Mouse (Mus musculus): ENCODE measurements around the gene Hrh2.
A peak's percentile ranks its signal among the peaks of the same experiment; 100 is the strongest.

Gene Hrh2

GRCm38 (mm10) chr13:54176406-54177020, 15.4 kb upstream of the Hrh2 start:
- no peak for DNase-seq (ENCODE audit: low spot score)

GRCm38 (mm10) chr13:54177346-54177745, 14.6 kb upstream of the Hrh2 start:
- DNase-seq (ENCODE audit: low spot score) = no peak

GRCm38 (mm10) chr13:54178647-54179046, 13.3 kb upstream of the Hrh2 start:
- no peak for DNase-seq (ENCODE audit: low spot score)

GRCm38 (mm10) chr13:54179971-54180370, 12.0 kb upstream of the Hrh2 start:
- DNase-seq (ENCODE audit: low spot score) = no peak

GRCm38 (mm10) chr13:54180461-54180860, 11.5 kb upstream of the Hrh2 start:
- DNase-seq (ENCODE audit: low spot score) = no peak

- DNase-seq (ENCODE audit: low spot score) = no peak
Measured at GRCm38 (mm10) chr13:54181318-54181717, 10.6 kb upstream of the Hrh2 start.

- no peak for DNase-seq (ENCODE audit: low spot score)
Measured at GRCm38 (mm10) chr13:54181947-54182346, 10.0 kb upstream of the Hrh2 start.

- DNase-seq (ENCODE audit: low spot score) = no peak
Measured at GRCm38 (mm10) chr13:54186394-54186793, 5.5 kb upstream of the Hrh2 start.

- DNase-seq (ENCODE audit: low spot score) = no peak
Measured at GRCm38 (mm10) chr13:54188190-54188706, 3.7 kb upstream of the Hrh2 start.

GRCm38 (mm10) chr13:54189896-54190295, 2.0 kb upstream of the Hrh2 start:
- peak; percentile 66 for DNase-seq (ENCODE audit: low spot score)

GRCm38 (mm10) chr13:54191181-54191580, 748 bp upstream of the Hrh2 start:
- no peak for DNase-seq (ENCODE audit: low spot score)

GRCm38 (mm10) chr13:54193580-54193979, 1.7 kb downstream of the Hrh2 start:
- no peak for DNase-seq (ENCODE audit: low spot score)

GRCm38 (mm10) chr13:54199000-54199399, 7.1 kb downstream of the Hrh2 start:
- no peak for DNase-seq (ENCODE audit: low spot score)

- no peak for DNase-seq (ENCODE audit: low spot score)
Measured at GRCm38 (mm10) chr13:54202458-54202857, 10.5 kb downstream of the Hrh2 start.

- DNase-seq (ENCODE audit: low spot score) = no peak
Measured at GRCm38 (mm10) chr13:54203419-54203818, 11.5 kb downstream of the Hrh2 start.

GRCm38 (mm10) chr13:54205195-54205594, 13.3 kb downstream of the Hrh2 start:
- no peak for DNase-seq (ENCODE audit: low spot score)

GRCm38 (mm10) chr13:54206140-54206753, 14.3 kb downstream of the Hrh2 start:
- no peak for DNase-seq (ENCODE audit: low spot score)

GRCm38 (mm10) chr13:54209476-54210253, 17.7 kb downstream of the Hrh2 start:
- DNase-seq (ENCODE audit: low spot score) = no peak

- no peak for DNase-seq (ENCODE audit: low spot score)
Measured at GRCm38 (mm10) chr13:54211528-54212488, 19.9 kb downstream of the Hrh2 start.

- no peak for DNase-seq (ENCODE audit: low spot score)
Measured at GRCm38 (mm10) chr13:54212516-54212915, 20.6 kb downstream of the Hrh2 start.

GRCm38 (mm10) chr13:54215266-54215665, 23.3 kb downstream of the Hrh2 start:
- DNase-seq (ENCODE audit: low spot score) = no peak

All from c-Kit-positive CD71-positive TER-119-positive erythroid progenitor cells, embryonic 14.5 days (primary cell).